Mouse (Mus musculus) CD8-positive naive resting alpha-beta T cell, adult 2 months (primary cell): ENCODE data around the gene Vwa3b.
A peak's percentile ranks its signal among the peaks of the same experiment; 100 is the strongest.

Experiments used
- DNase-seq, 2 experiments: peaks; one replicate each; pipeline ENCODE4 v3.0.0; 2022; ENCODE audit warnings: low read depth in 2 of 2, low spot score in 2 of 2

Gene Vwa3b

GRCm38 (mm10) chr1:37009880-37010279 lies 16.5 kb upstream of the Vwa3b start:
- no peak for DNase-seq

- DNase-seq = no peak
Measured at GRCm38 (mm10) chr1:37011626-37012209, 14.7 kb upstream of the Vwa3b start.

GRCm38 (mm10) chr1:37013006-37013405 lies 13.4 kb upstream of the Vwa3b start:
- no peak for DNase-seq

GRCm38 (mm10) chr1:37013687-37014086 lies 12.7 kb upstream of the Vwa3b start:
- DNase-seq = no peak

- no peak for DNase-seq
Measured at GRCm38 (mm10) chr1:37019017-37019416, 7.4 kb upstream of the Vwa3b start.

GRCm38 (mm10) chr1:37022704-37023103 lies 3.7 kb upstream of the Vwa3b start:
- DNase-seq = no peak

GRCm38 (mm10) chr1:37024736-37025135 lies 1.7 kb upstream of the Vwa3b start:
- DNase-seq = no peak

GRCm38 (mm10) chr1:37025376-37025775 lies 1.0 kb upstream of the Vwa3b start:
- DNase-seq = no peak

GRCm38 (mm10) chr1:37026866-37027265 lies 470 bp downstream of the Vwa3b start:
- DNase-seq = no peak

GRCm38 (mm10) chr1:37028439-37029153 lies 2.2 kb downstream of the Vwa3b start:
- peak in 1 of 2 experiments; percentile 51 for DNase-seq

- DNase-seq = peak; percentile 30 to 60
Measured at GRCm38 (mm10) chr1:37029154-37029907, 2.9 kb downstream of the Vwa3b start.

GRCm38 (mm10) chr1:37029942-37030341 lies 3.5 kb downstream of the Vwa3b start:
- no peak for DNase-seq

- DNase-seq = peak; percentile 3 to 17
Measured at GRCm38 (mm10) chr1:37030693-37031092, 4.3 kb downstream of the Vwa3b start.

- DNase-seq = no peak
Measured at GRCm38 (mm10) chr1:37035879-37036278, 9.5 kb downstream of the Vwa3b start.

- no peak for DNase-seq
Measured at GRCm38 (mm10) chr1:37041126-37041525, 14.7 kb downstream of the Vwa3b start.

GRCm38 (mm10) chr1:37041856-37042255 lies 15.5 kb downstream of the Vwa3b start:
- DNase-seq = no peak

- DNase-seq = no peak
Measured at GRCm38 (mm10) chr1:37042769-37043168, 16.4 kb downstream of the Vwa3b start.

- DNase-seq = no peak
Measured at GRCm38 (mm10) chr1:37043196-37043595, 16.8 kb downstream of the Vwa3b start.

- no peak for DNase-seq
Measured at GRCm38 (mm10) chr1:37045472-37045871, 19.1 kb downstream of the Vwa3b start.

GRCm38 (mm10) chr1:37049159-37049558 lies 22.8 kb downstream of the Vwa3b start:
- no peak for DNase-seq

- no peak for DNase-seq
Measured at GRCm38 (mm10) chr1:37053691-37054090, 27.3 kb downstream of the Vwa3b start.
